Mouse (Mus musculus) kidney, embryonic 15.5 days (tissue): ENCODE measurements around the gene Krtap5-1. TPM values are rescaled to one million over a fixed set of nuclear protein-coding genes. Genes with fewer than 3 reads are reported as not detected.
A peak's percentile ranks its signal among the peaks of the same experiment; 100 is the strongest.
"Not testable (repeated sequence)": the region's sequence is repeated elsewhere in the genome, so short reads cannot be mapped to it uniquely, and the experiment has no call there.

Experiments used
- ATAC-seq: fragments of 200-750 bp; cut with Nextera tagmentation; replicated peaks from 2 replicates; pipeline ENCODE4 v1.8.0; 2017; ENCODE audit warnings: moderate TSS enrichment; ENCODE audit not compliant: low FRiP score
- H3K27ac ChIP-seq: fragments of 300-500 bp; sonication (generic); 2 replicates; pipeline ENCODE4 v1.5.1; 2015; ENCODE audit warnings: mild to moderate bottlenecking, inconsistent platforms
- H3K27me3 ChIP-seq: fragments of 300-500 bp; sonication (generic); 2 replicates; pipeline ENCODE4 v1.6.1; 2015; ENCODE audit warnings: inconsistent platforms
- H3K36me3 ChIP-seq: fragments of 300-500 bp; sonication (generic); 2 replicates; pipeline ENCODE4 v1.6.1; 2015; ENCODE audit warnings: inconsistent platforms
- H3K4me1 ChIP-seq: fragments of 300-500 bp; sonication (generic); 2 replicates; pipeline ENCODE4 v1.6.1; 2015; ENCODE audit warnings: inconsistent platforms
- H3K4me2 ChIP-seq: fragments of 300-500 bp; sonication (generic); 2 replicates; pipeline ENCODE4 v1.6.1; 2015; ENCODE audit warnings: moderate library complexity, mild to moderate bottlenecking, inconsistent platforms
- H3K4me3 ChIP-seq: fragments of 300-500 bp; sonication (generic); replicated peaks from 2 replicates; pipeline ENCODE4 v1.5.1; 2015; ENCODE audit warnings: mild to moderate bottlenecking, inconsistent platforms
- H3K9ac ChIP-seq: fragments of 300-500 bp; sonication (generic); 2 replicates; pipeline ENCODE4 v1.6.1; 2015; ENCODE audit warnings: mild to moderate bottlenecking, inconsistent platforms
- H3K9me3 ChIP-seq: fragments of 300-500 bp; sonication (generic); replicated peaks from 2 replicates; pipeline ENCODE4 v1.6.1; 2016; ENCODE audit warnings: inconsistent platforms
- WGBS: fragments of 180-500 bp; shearing (Covaris S2); methylation state at CpG from one replicate; pipeline ENCODE4 v1.1.7; 2015; ENCODE audit warnings: mixed read lengths; 5-methylcytosine and 5-hydroxymethylcytosine counted together
- polyA plus RNA-seq: library from polyadenylated mRNA; unstranded; fragments of >200 nt; fragmentation: Nextera tagmentation; extraction: Ambion mirVana; gene quantifications from 2 replicates; pipeline ENCODE4 v1.2.1, GENCODE M21; 2015

Gene Krtap5-1
- polyA plus RNA-seq, 1 experiment from 2014 or later: not detected

GRCm38 (mm10) chr7:142285910-142286612 is 10.9 kb downstream of the Krtap5-1 start:
- H3K4me1 ChIP-seq: peaks cover 48% of the 10 kb centered on the region
- WGBS: 25% methylated on average over 9 of the region's 9 CpGs
- H3K4me3 ChIP-seq, H3K9ac ChIP-seq, H3K27me3 ChIP-seq, H3K36me3 ChIP-seq, ATAC-seq, H3K4me2 ChIP-seq, H3K9me3 ChIP-seq: not testable (repeated sequence)
- H3K27ac ChIP-seq: peak overlapping the region; percentile 96

GRCm38 (mm10) chr7:142285130-142285835 is 11.6 kb downstream of the Krtap5-1 start:
- peak overlapping the region; percentile 96 for H3K27ac ChIP-seq

GRCm38 (mm10) chr7:142284615-142285080 is 12.3 kb downstream of the Krtap5-1 start:
- under 1% methylated on average over 19 of the region's 19 CpGs for WGBS
- peak overlapping the region; percentile 87 for H3K4me2 ChIP-seq
- no peaks in the 10 kb centered on the region for H3K9me3 ChIP-seq

More at GRCm38 (mm10) chr7:142285130-142285835, 11.6 kb downstream of the Krtap5-1 start:
- Histone ChIP-seq H3K4me2 (peak overlapping the region; percentile 87), H3K27me3 (no peaks in the 10 kb centered on the region), H3K36me3 (no peaks in the 10 kb centered on the region), H3K4me3 (peak overlapping the region; percentile 58), H3K9ac (peak overlapping the region; percentile 68), H3K4me1 (peaks cover 48% of the 10 kb centered on the region), H3K9me3 (no peaks in the 10 kb centered on the region)
- ATAC-seq: peak; percentile 74
- 9% methylated on average over 23 of the region's 23 CpGs for WGBS

GRCm38 (mm10) chr7:142284023-142284591 is 12.8 kb downstream of the Krtap5-1 start:
- Histone ChIP-seq H3K9ac (peak overlapping the region; percentile 68), H3K4me1 (peaks cover 48% of the 10 kb centered on the region), H3K9me3 (no peaks in the 10 kb centered on the region), H3K4me3 (peak overlapping the region; percentile 58), H3K4me2 (peak overlapping the region; percentile 87), H3K27me3 (no peaks in the 10 kb centered on the region), H3K27ac (peak overlapping the region; percentile 96), H3K36me3 (no peaks in the 10 kb centered on the region)
- peak; percentile 73 for ATAC-seq
- WGBS: under 1% methylated on average over 38 of the region's 38 CpGs

More at GRCm38 (mm10) chr7:142284615-142285080, 12.3 kb downstream of the Krtap5-1 start:
- peak; percentile 64 for ATAC-seq
- Histone ChIP-seq H3K4me1 (peaks cover 48% of the 10 kb centered on the region), H3K36me3 (no peaks in the 10 kb centered on the region), H3K9ac (peak overlapping the region; percentile 68), H3K4me3 (peak overlapping the region; percentile 58), H3K27ac (peak overlapping the region; percentile 96), H3K27me3 (no peaks in the 10 kb centered on the region)

GRCm38 (mm10) chr7:142282847-142283246 is 14.1 kb downstream of the Krtap5-1 start:
- Histone ChIP-seq H3K4me2 (peak overlapping the region; percentile 87), H3K9ac (0 out of 2 replicates have a peak overlapping the region, but pooled peaks have one; percentile 68), H3K4me1 (peaks cover 43% of the 10 kb centered on the region), H3K27ac (0 out of 2 replicates have a peak overlapping the region, but pooled peaks have one; percentile 34), H3K4me3 (peak overlapping the region; percentile 58; the same call in 1 of the 2 replicates)
- not testable (repeated sequence) for ATAC-seq, H3K36me3 ChIP-seq, H3K27me3 ChIP-seq, H3K9me3 ChIP-seq
- 23% methylated on average over 2 of the region's 2 CpGs for WGBS

GRCm38 (mm10) chr7:142279291-142279690 is 17.6 kb downstream of the Krtap5-1 start:
- H3K27ac ChIP-seq, H3K4me2 ChIP-seq, H3K9me3 ChIP-seq, H3K36me3 ChIP-seq, ATAC-seq, H3K27me3 ChIP-seq, H3K4me3 ChIP-seq, H3K9ac ChIP-seq: not testable (repeated sequence)
- peaks cover 18% of the 10 kb centered on the region; the same call in 1 of the 2 replicates for H3K4me1 ChIP-seq
- WGBS: 77% methylated on average over 1 of the region's 1 CpGs

GRCm38 (mm10) chr7:142278183-142278582 is 18.7 kb downstream of the Krtap5-1 start:
- H3K4me3 ChIP-seq, H3K36me3 ChIP-seq, ATAC-seq, H3K27ac ChIP-seq, H3K9me3 ChIP-seq, H3K4me2 ChIP-seq, H3K4me1 ChIP-seq, H3K9ac ChIP-seq, H3K27me3 ChIP-seq: not testable (repeated sequence)
- 0% methylated on average over 3 of the region's 3 CpGs for WGBS

- H3K4me3 ChIP-seq, H3K4me1 ChIP-seq, H3K36me3 ChIP-seq, H3K27me3 ChIP-seq, ATAC-seq, H3K4me2 ChIP-seq, H3K27ac ChIP-seq, H3K9ac ChIP-seq, H3K9me3 ChIP-seq: not testable (repeated sequence)
Observed at GRCm38 (mm10) chr7:142274263-142274662, 22.7 kb downstream of the Krtap5-1 start, which contains the start of gene Gm4559. TSS of gene Gm4559 (minus strand) at chr7:142274363.

- not testable (repeated sequence) for H3K27ac ChIP-seq, ATAC-seq, H3K9ac ChIP-seq, H3K4me1 ChIP-seq, H3K9me3 ChIP-seq, H3K4me3 ChIP-seq, H3K4me2 ChIP-seq, H3K36me3 ChIP-seq, H3K27me3 ChIP-seq
- WGBS: 57% methylated on average over 1 of the region's 1 CpGs
Observed at GRCm38 (mm10) chr7:142258254-142258653, 38.7 kb downstream of the Krtap5-1 start, which contains the start of gene Gm2431. TSS of gene Gm2431 (minus strand) at chr7:142258354.

GRCm38 (mm10) chr7:142255517-142255916 is 41.4 kb downstream of the Krtap5-1 start:
- Histone ChIP-seq H3K36me3 (no peaks in the 10 kb centered on the region), H3K9ac (no peak overlapping the region), H3K9me3 (no peaks in the 10 kb centered on the region), H3K4me1 (no peaks in the 10 kb centered on the region), H3K27me3 (peaks cover 14% of the 10 kb centered on the region), H3K27ac (no peak overlapping the region), H3K4me2 (no peak overlapping the region), H3K4me3 (no peak overlapping the region)
- 0% methylated on average over 2 of the region's 2 CpGs for WGBS
- no peak for ATAC-seq

- no peak overlapping the region for H3K9ac ChIP-seq
- no peaks in the 10 kb centered on the region for H3K9me3 ChIP-seq
- ATAC-seq: no peak
- no peaks in the 10 kb centered on the region for H3K36me3 ChIP-seq
- H3K4me3 ChIP-seq: no peak overlapping the region
- no peak overlapping the region for H3K27ac ChIP-seq
- 0% methylated on average over 1 of the region's 1 CpGs for WGBS
- no peaks in the 10 kb centered on the region for H3K4me1 ChIP-seq
- no peak overlapping the region for H3K4me2 ChIP-seq
- H3K27me3 ChIP-seq: peaks cover 14% of the 10 kb centered on the region
Observed at GRCm38 (mm10) chr7:142249824-142250223, 47.1 kb downstream of the Krtap5-1 start.
